Mouse (Mus musculus): ENCODE measurements around the gene Iqschfp. TPM values are rescaled to one million over a fixed set of nuclear protein-coding genes. Genes with fewer than 3 reads are reported as not detected.

Iqschfp gene
- polyA plus RNA-seq, 1 experiment = not detected

- Histone ChIP-seq H3K27me3 (ENCODE audit: control insufficient read depth, insufficient read depth, insufficient read length) (no peaks in the 10 kb centered on the region), H3K79me2 (ENCODE audit: control insufficient read depth, insufficient read depth) (peaks cover 46% of the 10 kb centered on the region), H3ac (ENCODE audit: control insufficient read depth, insufficient read length, low read depth) (no peak overlapping the region), H3K36me3 (ENCODE audit: control insufficient read depth, insufficient read depth) (peaks cover 12% of the 10 kb centered on the region), H3K79me3 (ENCODE audit: low read depth) (peaks cover 7% of the 10 kb centered on the region), H3K4me3 (ENCODE audit: insufficient read depth, poor library complexity, severe bottlenecking) (no peak overlapping the region)
- no peak for TF ChIP-seq USF1 (IDR thresholded peaks at IDR 0.05; ENCODE audit: low read depth)
- no peak for TF ChIP-seq MYOG (IDR thresholded peaks at IDR 0.05; ENCODE audit: control insufficient read depth, extremely low read depth, insufficient read length)
- no peak for TF ChIP-seq MAX (IDR thresholded peaks at IDR 0.05)
- TF ChIP-seq MYOD1 (IDR thresholded peaks at IDR 0.05; ENCODE audit: control insufficient read depth, insufficient read length, low read depth) = no peak
- TF ChIP-seq CTCF (IDR thresholded peaks at IDR 0.05; ENCODE audit: control insufficient read depth, insufficient read depth, insufficient read length) = no peak
- TF ChIP-seq CEBPB (IDR thresholded peaks at IDR 0.05; ENCODE audit: low read depth) = no peak
- TF ChIP-seq FOSL1 (IDR thresholded peaks at IDR 0.05; ENCODE audit: insufficient read depth, low read length, poor library complexity, severe bottlenecking) = no peak
Observed at GRCm38 (mm10) chr3:68595316-68595925, 703.4 kb downstream of the Iqschfp start.

- TF ChIP-seq FOSL1 (IDR thresholded peaks at IDR 0.05; ENCODE audit: insufficient read depth, low read length, poor library complexity, severe bottlenecking) = no peak
- no peak for TF ChIP-seq CTCF (IDR thresholded peaks at IDR 0.05; ENCODE audit: control insufficient read depth, insufficient read depth, insufficient read length)
- TF ChIP-seq USF1 (IDR thresholded peaks at IDR 0.05; ENCODE audit: low read depth) = no peak
- TF ChIP-seq MYOD1 (IDR thresholded peaks at IDR 0.05; ENCODE audit: control insufficient read depth, insufficient read length, low read depth) = no peak
- TF ChIP-seq MYOG (IDR thresholded peaks at IDR 0.05; ENCODE audit: control insufficient read depth, extremely low read depth, insufficient read length) = no peak
- TF ChIP-seq CEBPB (IDR thresholded peaks at IDR 0.05; ENCODE audit: low read depth) = no peak
- TF ChIP-seq MAX (IDR thresholded peaks at IDR 0.05) = no peak
Observed at GRCm38 (mm10) chr3:68596938-68597337, 704.9 kb downstream of the Iqschfp start.

GRCm38 (mm10) chr3:68602891-68603290, 710.9 kb downstream of the Iqschfp start:
- no peak overlapping the region for H3ac ChIP-seq (ENCODE audit: control insufficient read depth, insufficient read length, low read depth)
- H3K79me2 ChIP-seq (ENCODE audit: control insufficient read depth, insufficient read depth) = peaks cover 40% of the 10 kb centered on the region
- H3K27me3 ChIP-seq (ENCODE audit: control insufficient read depth, insufficient read depth, insufficient read length) = no peaks in the 10 kb centered on the region
- H3K79me3 ChIP-seq (ENCODE audit: low read depth) = peaks cover 4% of the 10 kb centered on the region
- H3K4me3 ChIP-seq (ENCODE audit: insufficient read depth, poor library complexity, severe bottlenecking) = no peak overlapping the region
- peaks cover 4% of the 10 kb centered on the region for H3K36me3 ChIP-seq (ENCODE audit: control insufficient read depth, insufficient read depth)
- no peak for TF ChIP-seq FOSL1 (IDR thresholded peaks at IDR 0.05; ENCODE audit: insufficient read depth, low read length, poor library complexity, severe bottlenecking)
- no peak for TF ChIP-seq MYOD1 (IDR thresholded peaks at IDR 0.05; ENCODE audit: control insufficient read depth, insufficient read length, low read depth)
- no peak for TF ChIP-seq CTCF (IDR thresholded peaks at IDR 0.05; ENCODE audit: control insufficient read depth, insufficient read depth, insufficient read length)

More at GRCm38 (mm10) chr3:68596938-68597337, 704.9 kb downstream of the Iqschfp start:
- H3K4me3 ChIP-seq (ENCODE audit: insufficient read depth, poor library complexity, severe bottlenecking) = no peak overlapping the region
- H3K36me3 ChIP-seq (ENCODE audit: control insufficient read depth, insufficient read depth) = peaks cover 12% of the 10 kb centered on the region
- peaks cover 41% of the 10 kb centered on the region for H3K79me2 ChIP-seq (ENCODE audit: control insufficient read depth, insufficient read depth)
- no peak overlapping the region for H3ac ChIP-seq (ENCODE audit: control insufficient read depth, insufficient read length, low read depth)
- peaks cover 9% of the 10 kb centered on the region for H3K79me3 ChIP-seq (ENCODE audit: low read depth)
- H3K27me3 ChIP-seq (ENCODE audit: control insufficient read depth, insufficient read depth, insufficient read length) = no peaks in the 10 kb centered on the region

GRCm38 (mm10) chr3:68604467-68604866, 712.4 kb downstream of the Iqschfp start:
- Histone ChIP-seq H3ac (ENCODE audit: control insufficient read depth, insufficient read length, low read depth) (no peak overlapping the region), H3K36me3 (ENCODE audit: control insufficient read depth, insufficient read depth) (peaks cover 3% of the 10 kb centered on the region), H3K79me3 (ENCODE audit: low read depth) (peaks cover 4% of the 10 kb centered on the region), H3K27me3 (ENCODE audit: control insufficient read depth, insufficient read depth, insufficient read length) (no peaks in the 10 kb centered on the region), H3K79me2 (ENCODE audit: control insufficient read depth, insufficient read depth) (peaks cover 28% of the 10 kb centered on the region), H3K4me3 (ENCODE audit: insufficient read depth, poor library complexity, severe bottlenecking) (no peak overlapping the region)
- no peak for TF ChIP-seq MYOG (IDR thresholded peaks at IDR 0.05; ENCODE audit: control insufficient read depth, extremely low read depth, insufficient read length)
- TF ChIP-seq CTCF (IDR thresholded peaks at IDR 0.05; ENCODE audit: control insufficient read depth, insufficient read depth, insufficient read length) = no peak
- TF ChIP-seq USF1 (IDR thresholded peaks at IDR 0.05; ENCODE audit: low read depth) = no peak
- TF ChIP-seq CEBPB (IDR thresholded peaks at IDR 0.05; ENCODE audit: low read depth) = no peak
- TF ChIP-seq MYOD1 (IDR thresholded peaks at IDR 0.05; ENCODE audit: control insufficient read depth, insufficient read length, low read depth) = no peak

- Histone ChIP-seq H3ac (ENCODE audit: control insufficient read depth, insufficient read length, low read depth) (no peak overlapping the region), H3K79me2 (ENCODE audit: control insufficient read depth, insufficient read depth) (peaks cover 28% of the 10 kb centered on the region), H3K27me3 (ENCODE audit: control insufficient read depth, insufficient read depth, insufficient read length) (no peaks in the 10 kb centered on the region), H3K36me3 (ENCODE audit: control insufficient read depth, insufficient read depth) (no peaks in the 10 kb centered on the region), H3K4me3 (ENCODE audit: insufficient read depth, poor library complexity, severe bottlenecking) (no peak overlapping the region), H3K79me3 (ENCODE audit: low read depth) (peaks cover 4% of the 10 kb centered on the region)
- TF ChIP-seq CEBPB (IDR thresholded peaks at IDR 0.05; ENCODE audit: low read depth) (no peak), USF1 (IDR thresholded peaks at IDR 0.05; ENCODE audit: low read depth) (no peak), MYOD1 (IDR thresholded peaks at IDR 0.05; ENCODE audit: control insufficient read depth, insufficient read length, low read depth) (no peak), MAX (IDR thresholded peaks at IDR 0.05) (no peak), CTCF (IDR thresholded peaks at IDR 0.05; ENCODE audit: control insufficient read depth, insufficient read depth, insufficient read length) (no peak), MYOG (IDR thresholded peaks at IDR 0.05; ENCODE audit: control insufficient read depth, extremely low read depth, insufficient read length) (no peak), FOSL1 (IDR thresholded peaks at IDR 0.05; ENCODE audit: insufficient read depth, low read length, poor library complexity, severe bottlenecking) (no peak)
Observed at GRCm38 (mm10) chr3:68604962-68605361, 712.9 kb downstream of the Iqschfp start.

Measured in C2C12 (cell line).